Mouse (Mus musculus): ENCODE data around the gene Ptpn14. TPM values are rescaled to one million over a fixed set of nuclear protein-coding genes. Genes with fewer than 3 reads are reported as not detected.

Ptpn14 gene
- polyA plus RNA-seq, 1 experiment from 2014 or later, result 1.9 TPM

DNA sequence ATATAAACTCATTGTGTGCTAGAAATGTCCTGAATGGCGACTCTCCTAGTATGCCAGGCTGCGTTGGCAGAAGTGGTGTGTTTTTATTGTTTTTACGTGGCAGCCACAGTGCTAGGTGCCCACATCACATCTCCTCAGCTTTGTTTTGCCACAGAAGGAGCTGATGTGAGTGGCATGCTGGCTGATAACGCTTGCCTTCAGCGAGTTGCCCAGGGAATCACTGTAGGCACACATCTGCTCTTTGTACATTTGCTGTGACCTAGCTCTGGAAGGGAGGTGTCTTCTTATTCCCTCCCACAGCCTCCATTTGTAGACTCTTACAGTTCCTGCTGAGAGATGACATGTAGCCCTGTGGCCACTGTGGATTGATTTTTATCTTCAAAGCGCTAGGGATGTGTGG is 24.2 kb downstream of the Ptpn14 start:
- H3K4me3 ChIP-seq, result no peak overlapping the region
- H3K27ac ChIP-seq, result no peak overlapping the region
- no peak overlapping the region for H3K4me2 ChIP-seq
- peaks cover 21% of the 10 kb centered on the region for H3K4me1 ChIP-seq (replicated peaks)
- H3K9ac ChIP-seq, result no peak overlapping the region
- no peaks in the 10 kb centered on the region for H3K27me3 ChIP-seq
- H3K9me3 ChIP-seq, result no peaks in the 10 kb centered on the region
- WGBS, result 80% methylated on average over 6 of the region's 6 CpGs
- no peaks in the 10 kb centered on the region for H3K36me3 ChIP-seq
- ATAC-seq (ENCODE audit: low FRiP score), result no peak

DNA sequence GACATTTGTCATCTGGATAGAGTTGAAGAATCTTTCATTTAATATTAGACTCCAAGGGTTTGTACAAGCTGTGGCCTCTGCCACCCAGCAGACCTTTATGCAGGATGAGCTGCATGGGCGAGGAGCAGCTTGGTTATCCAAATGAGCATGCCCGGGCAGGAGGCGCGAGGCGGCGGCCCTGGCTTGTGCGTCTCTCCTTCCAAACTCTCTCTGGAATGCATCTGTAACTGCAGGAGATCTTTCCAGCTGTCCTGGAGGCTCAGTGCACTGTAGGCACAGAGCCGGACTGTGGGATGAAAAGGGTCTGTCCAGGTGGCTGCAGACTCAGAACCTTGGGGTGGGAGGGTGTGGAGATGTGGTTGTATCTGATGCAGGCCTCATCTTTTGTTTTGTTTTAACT is 27.0 kb downstream of the Ptpn14 start:
- Histone ChIP-seq H3K27ac (no peak overlapping the region), H3K4me3 (no peak overlapping the region), H3K9ac (no peak overlapping the region), H3K36me3 (no peaks in the 10 kb centered on the region), H3K9me3 (no peaks in the 10 kb centered on the region), H3K27me3 (no peaks in the 10 kb centered on the region), H3K4me1 (replicated peaks) (peaks cover 24% of the 10 kb centered on the region), H3K4me2 (no peak overlapping the region)
- no peak for ATAC-seq (ENCODE audit: low FRiP score)
- 49% methylated on average over 8 of the region's 8 CpGs for WGBS

DNA sequence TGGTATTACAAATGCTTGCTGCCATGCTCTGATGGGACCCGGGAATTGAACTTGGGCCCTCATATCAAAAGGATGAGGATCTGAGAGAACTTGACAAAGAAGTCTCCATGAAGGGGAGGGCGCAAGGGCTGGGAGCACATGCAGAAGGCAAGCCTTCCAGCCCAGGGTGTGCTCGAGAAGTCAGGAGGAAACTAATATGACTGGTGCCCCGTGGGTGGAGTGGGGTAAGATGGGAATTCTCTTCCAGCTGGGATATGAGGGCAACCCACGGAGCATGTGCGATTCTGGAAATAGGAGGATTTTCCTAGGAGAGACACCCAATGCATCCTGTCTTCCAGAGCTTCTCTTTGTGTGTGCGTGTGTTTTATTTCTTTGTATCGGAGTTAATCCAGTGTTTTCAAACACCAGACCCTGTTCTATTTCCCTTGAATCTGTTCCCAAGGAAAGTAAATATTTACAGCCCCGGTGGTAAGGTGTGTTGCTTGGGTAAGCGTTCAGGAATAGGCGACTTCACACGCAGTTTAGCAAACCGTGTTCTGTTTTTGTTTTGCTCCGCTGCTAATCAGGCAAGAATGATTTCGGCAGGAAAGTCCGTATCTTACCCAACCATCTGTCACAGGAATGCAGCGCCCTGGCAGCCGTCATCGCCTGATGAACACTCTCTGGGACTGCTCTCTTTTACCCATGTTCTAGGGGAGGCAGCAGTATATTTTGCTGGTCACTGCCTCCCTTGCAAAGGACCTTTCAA is 28.4 kb downstream of the Ptpn14 start:
- Histone ChIP-seq H3K9ac (peak overlapping the region; percentile 24; the same call in 1 of the 2 replicates), H3K27ac (no peak overlapping the region), H3K4me3 (no peak overlapping the region), H3K36me3 (no peaks in the 10 kb centered on the region), H3K27me3 (no peaks in the 10 kb centered on the region), H3K9me3 (no peaks in the 10 kb centered on the region), H3K4me2 (no peak overlapping the region), H3K4me1 (replicated peaks) (peaks cover 24% of the 10 kb centered on the region)
- ATAC-seq (ENCODE audit: low FRiP score), result no peak
- 40% methylated on average over 19 of the region's 19 CpGs for WGBS

DNA sequence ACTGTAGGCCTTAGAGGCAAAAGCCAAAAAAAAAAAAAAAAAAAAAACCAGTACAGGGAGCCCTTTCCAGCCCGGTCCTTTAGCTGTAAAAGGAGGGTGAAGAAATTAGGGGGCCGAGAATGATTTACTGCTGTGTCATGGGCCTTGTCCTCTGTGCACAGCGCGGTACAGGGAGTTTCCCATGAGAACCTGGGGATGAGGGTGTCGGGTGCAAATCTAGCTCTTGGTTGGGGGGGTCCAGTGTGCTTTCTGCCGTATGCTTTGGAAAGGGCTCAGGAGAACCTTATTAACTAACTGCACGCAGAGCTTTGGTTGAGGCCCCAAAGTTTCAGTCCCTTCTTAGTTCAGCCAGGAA is 29.0 kb downstream of the Ptpn14 start:
- no peak overlapping the region for H3K4me2 ChIP-seq
- H3K27ac ChIP-seq, result no peak overlapping the region
- ATAC-seq (ENCODE audit: low FRiP score), result no peak

DNA sequence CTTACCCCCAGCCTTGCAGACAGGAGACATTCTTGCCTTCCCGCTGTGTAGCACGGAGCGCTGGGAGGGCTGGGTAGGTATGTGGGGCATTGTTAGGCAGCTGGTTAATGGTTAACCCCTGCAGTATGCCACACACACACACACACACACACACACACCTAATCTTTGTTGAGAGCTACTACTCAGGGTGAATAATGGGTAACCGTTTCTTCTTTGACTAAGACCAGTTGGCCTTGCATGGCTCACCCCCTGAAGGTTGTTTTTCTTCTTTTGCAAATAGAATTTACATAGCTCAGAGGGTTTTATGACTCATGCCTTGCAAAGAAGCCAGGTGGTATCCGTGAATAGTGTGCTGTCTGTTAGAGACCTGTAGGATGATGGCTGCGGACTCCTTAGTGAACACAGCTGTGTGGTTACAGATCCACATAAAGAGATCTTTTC is 33.5 kb downstream of the Ptpn14 start:
- H3K27ac ChIP-seq, result no peak overlapping the region
- no peaks in the 10 kb centered on the region for H3K27me3 ChIP-seq
- WGBS, result 16% methylated on average over 6 of the region's 6 CpGs

More for the DNA sequence above, 29.0 kb downstream of the Ptpn14 start:
- Histone ChIP-seq H3K4me3 (no peak overlapping the region), H3K9me3 (no peaks in the 10 kb centered on the region), H3K36me3 (no peaks in the 10 kb centered on the region), H3K9ac (no peak overlapping the region; the same call in 1 of the 2 replicates), H3K4me1 (replicated peaks) (peaks cover 24% of the 10 kb centered on the region), H3K27me3 (no peaks in the 10 kb centered on the region)
- WGBS, result 57% methylated on average over 7 of the region's 7 CpGs

DNA sequence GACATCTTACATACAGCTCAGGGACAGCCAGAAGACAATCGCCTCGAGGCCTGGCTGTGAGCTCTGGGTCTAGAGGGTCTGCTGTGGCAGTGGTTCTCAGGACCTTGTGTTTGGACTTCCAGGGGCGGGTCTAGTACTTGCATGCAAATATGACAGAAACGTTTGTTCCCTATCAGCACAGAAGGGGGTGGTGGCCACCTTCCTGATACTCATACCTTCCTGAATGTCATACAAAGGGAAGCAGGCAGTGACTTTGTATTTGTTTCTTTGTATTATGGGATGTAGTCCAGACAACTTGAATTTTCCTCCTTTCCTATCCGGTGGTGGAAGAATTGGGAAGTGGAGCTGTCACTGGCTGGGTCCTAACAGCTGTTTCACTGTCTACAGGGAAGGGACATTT is 36.2 kb downstream of the Ptpn14 start:
- no peak overlapping the region for H3K4me2 ChIP-seq
- H3K27ac ChIP-seq, result no peak overlapping the region
- H3K4me3 ChIP-seq, result no peak overlapping the region
- H3K27me3 ChIP-seq, result no peaks in the 10 kb centered on the region
- H3K9me3 ChIP-seq, result no peaks in the 10 kb centered on the region
- no peaks in the 10 kb centered on the region for H3K4me1 ChIP-seq (replicated peaks)
- ATAC-seq (ENCODE audit: low FRiP score), result no peak
- no peaks in the 10 kb centered on the region for H3K36me3 ChIP-seq
- no peak overlapping the region for H3K9ac ChIP-seq
- WGBS, result 74% methylated on average over 5 of the region's 5 CpGs

More for the DNA sequence above, 33.5 kb downstream of the Ptpn14 start:
- H3K9me3 ChIP-seq, result no peaks in the 10 kb centered on the region
- no peak overlapping the region for H3K4me3 ChIP-seq
- peaks cover 9% of the 10 kb centered on the region for H3K4me1 ChIP-seq (replicated peaks)
- H3K9ac ChIP-seq, result no peak overlapping the region
- no peak overlapping the region for H3K4me2 ChIP-seq
- no peak for ATAC-seq (ENCODE audit: low FRiP score)
- H3K36me3 ChIP-seq, result no peaks in the 10 kb centered on the region

DNA sequence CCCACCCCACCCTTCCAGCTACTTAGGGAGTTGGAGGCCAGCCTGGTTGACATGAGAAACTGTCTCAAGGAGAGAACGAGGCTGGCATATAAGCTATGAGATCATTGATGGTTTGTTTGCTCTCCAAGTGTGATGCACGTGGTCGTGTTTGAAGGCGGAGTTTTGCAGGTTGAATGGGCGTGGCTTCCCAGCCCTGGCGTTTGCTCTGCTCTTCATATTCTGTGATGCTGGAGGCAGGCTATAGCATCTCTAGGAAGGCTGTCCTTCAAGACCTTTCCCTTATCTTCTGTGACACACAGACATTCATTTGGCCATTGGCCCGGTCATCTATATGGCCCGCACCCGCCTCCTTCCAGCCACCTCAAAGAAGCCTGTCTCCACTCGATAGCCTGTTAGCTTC is 39.1 kb downstream of the Ptpn14 start:
- no peak overlapping the region for H3K4me3 ChIP-seq
- no peak overlapping the region for H3K9ac ChIP-seq
- H3K9me3 ChIP-seq, result no peaks in the 10 kb centered on the region
- no peaks in the 10 kb centered on the region for H3K4me1 ChIP-seq (replicated peaks)
- H3K27ac ChIP-seq, result no peak overlapping the region
- H3K27me3 ChIP-seq, result no peaks in the 10 kb centered on the region
- H3K4me2 ChIP-seq, result no peak overlapping the region
- WGBS, result 75% methylated on average over 10 of the region's 10 CpGs
- no peaks in the 10 kb centered on the region for H3K36me3 ChIP-seq
- ATAC-seq (ENCODE audit: low FRiP score), result no peak

DNA sequence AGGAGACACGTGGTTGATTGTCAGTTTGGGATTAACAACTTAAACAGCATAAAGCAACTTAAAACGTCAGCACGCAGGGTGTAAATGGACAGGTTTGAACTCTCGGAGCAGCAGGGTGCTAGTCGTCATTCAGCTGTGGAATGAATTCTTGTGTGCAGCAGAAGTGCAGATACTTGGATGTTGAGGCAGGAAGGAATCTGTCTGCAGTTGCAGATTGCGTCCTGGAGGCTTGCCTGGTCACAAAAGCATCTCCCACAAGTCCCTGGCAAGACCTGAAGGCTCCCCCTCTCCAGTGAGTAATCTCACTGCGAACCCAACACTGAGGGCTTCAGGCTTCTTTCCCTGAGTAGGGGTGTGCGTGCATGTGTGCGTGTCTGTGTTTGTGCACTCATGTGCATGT is 39.8 kb downstream of the Ptpn14 start:
- Histone ChIP-seq H3K9ac (no peak overlapping the region), H3K36me3 (no peaks in the 10 kb centered on the region), H3K4me1 (replicated peaks) (no peaks in the 10 kb centered on the region), H3K4me2 (no peak overlapping the region), H3K9me3 (no peaks in the 10 kb centered on the region), H3K4me3 (no peak overlapping the region), H3K27ac (no peak overlapping the region), H3K27me3 (no peaks in the 10 kb centered on the region)
- no peak for ATAC-seq (ENCODE audit: low FRiP score)
- 69% methylated on average over 9 of the region's 9 CpGs for WGBS

DNA sequence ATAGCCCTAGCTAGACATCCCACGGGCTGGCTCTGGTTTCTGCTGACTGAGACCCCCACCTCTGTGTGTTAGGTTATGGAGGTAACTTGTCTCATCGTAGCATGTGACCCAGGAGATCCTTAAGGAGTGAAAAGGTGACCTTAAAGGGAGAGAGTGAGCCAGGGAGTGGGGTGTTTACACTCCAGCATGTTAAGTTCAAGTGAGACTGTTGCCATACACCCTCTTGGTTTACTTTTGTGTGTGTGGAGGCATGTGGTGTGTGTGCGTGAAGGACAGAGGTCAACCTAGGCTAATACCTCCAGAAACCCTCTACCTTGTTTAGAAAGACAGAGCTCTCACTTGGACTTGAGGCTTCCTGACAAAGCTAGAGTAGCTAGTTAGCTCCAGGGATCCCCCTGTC is 42.4 kb downstream of the Ptpn14 start:
- H3K36me3 ChIP-seq, result no peaks in the 10 kb centered on the region
- 93% methylated on average over 3 of the region's 3 CpGs for WGBS
- ATAC-seq (ENCODE audit: low FRiP score), result no peak

DNA sequence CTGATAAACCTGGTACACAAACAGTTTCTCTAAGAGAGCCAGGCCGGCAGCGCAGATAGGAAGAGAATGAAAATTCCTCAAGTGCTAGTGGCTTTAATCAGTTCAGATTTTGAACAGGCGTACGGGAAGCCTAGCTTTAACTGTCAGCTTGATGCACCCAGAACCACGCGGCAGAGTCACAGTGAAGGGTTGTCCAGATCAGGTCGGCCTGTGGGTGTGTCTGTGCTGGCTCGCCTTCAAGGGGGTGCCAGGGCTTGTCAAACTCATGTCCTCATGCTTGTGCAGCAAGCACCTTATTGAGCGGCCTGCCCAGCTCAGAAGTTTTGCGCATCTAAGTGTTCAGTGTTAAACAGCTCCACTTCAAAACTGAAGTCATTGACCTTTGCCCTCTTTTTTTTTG is 44.6 kb downstream of the Ptpn14 start:
- Histone ChIP-seq H3K27me3 (no peaks in the 10 kb centered on the region), H3K36me3 (no peaks in the 10 kb centered on the region), H3K27ac (no peak overlapping the region), H3K4me1 (replicated peaks) (0 out of 2 replicates have a peak, but pooled peaks cover 4% of the 10 kb centered on the region), H3K9ac (no peak overlapping the region), H3K4me2 (no peak overlapping the region), H3K9me3 (no peaks in the 10 kb centered on the region), H3K4me3 (no peak overlapping the region)
- 88% methylated on average over 10 of the region's 10 CpGs for WGBS
- ATAC-seq (ENCODE audit: low FRiP score), result no peak

More for the DNA sequence above, 42.4 kb downstream of the Ptpn14 start:
- no peak overlapping the region for H3K4me3 ChIP-seq
- H3K9ac ChIP-seq, result no peak overlapping the region
- no peaks in the 10 kb centered on the region for H3K9me3 ChIP-seq
- H3K4me2 ChIP-seq, result no peak overlapping the region
- H3K4me1 ChIP-seq (replicated peaks), result no peaks in the 10 kb centered on the region
- no peaks in the 10 kb centered on the region for H3K27me3 ChIP-seq
- no peak overlapping the region for H3K27ac ChIP-seq

DNA sequence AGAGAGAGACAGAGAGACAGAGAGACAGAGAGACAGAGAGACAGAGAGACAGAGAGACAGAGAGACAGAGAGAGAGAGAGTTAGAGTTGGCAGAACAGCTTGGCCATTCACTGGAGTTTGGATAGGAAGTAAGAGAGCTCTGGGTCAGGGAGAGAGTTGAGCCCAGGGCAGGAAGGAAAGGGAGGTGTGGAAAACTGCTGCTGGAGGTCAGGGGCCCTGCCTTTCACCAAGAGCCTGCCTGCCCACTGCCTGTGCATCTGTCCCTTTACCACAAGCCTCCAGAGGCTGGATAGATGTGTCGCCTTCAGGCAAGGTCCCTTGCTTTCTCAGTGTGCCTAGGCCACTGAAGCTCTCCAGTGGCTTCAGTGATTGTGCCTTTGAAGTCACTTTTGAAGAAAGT is 46.7 kb downstream of the Ptpn14 start:
- Histone ChIP-seq H3K4me1 (replicated peaks) (0 out of 2 replicates have a peak, but pooled peaks cover 7% of the 10 kb centered on the region), H3K9ac (no peak overlapping the region), H3K9me3 (no peaks in the 10 kb centered on the region), H3K27me3 (no peaks in the 10 kb centered on the region), H3K4me3 (no peak overlapping the region), H3K27ac (no peak overlapping the region), H3K36me3 (no peaks in the 10 kb centered on the region), H3K4me2 (no peak overlapping the region)
- WGBS, result 64% methylated on average over 1 of the region's 1 CpGs
- no peak for ATAC-seq (ENCODE audit: low FRiP score)

DNA sequence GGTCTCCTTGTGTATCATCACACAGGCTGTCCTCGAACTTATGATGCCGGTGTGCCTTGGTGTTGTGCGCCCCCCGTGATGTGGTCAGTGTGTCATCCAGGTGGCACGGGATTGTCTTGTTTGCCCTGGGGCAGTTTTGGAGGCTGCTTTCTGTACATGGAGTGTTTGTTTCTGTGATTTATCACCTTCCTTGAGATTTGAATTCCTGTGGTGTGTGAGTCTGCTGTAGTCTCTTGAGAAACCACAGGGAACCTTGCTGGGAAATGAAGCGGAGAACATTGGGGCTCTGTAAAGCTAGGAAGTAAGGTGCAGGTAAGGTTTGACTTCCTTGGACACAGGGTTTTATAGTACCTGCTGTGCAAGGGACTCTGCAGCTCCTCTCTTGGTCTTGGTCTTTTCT is 49.1 kb downstream of the Ptpn14 start:
- Histone ChIP-seq H3K9ac (no peak overlapping the region), H3K4me1 (replicated peaks) (0 out of 2 replicates have a peak, but pooled peaks cover 7% of the 10 kb centered on the region), H3K36me3 (no peaks in the 10 kb centered on the region), H3K27ac (no peak overlapping the region), H3K27me3 (no peaks in the 10 kb centered on the region), H3K9me3 (no peaks in the 10 kb centered on the region), H3K4me3 (no peak overlapping the region), H3K4me2 (no peak overlapping the region)
- no peak for ATAC-seq (ENCODE audit: low FRiP score)
- WGBS, result 88% methylated on average over 6 of the region's 6 CpGs

DNA sequence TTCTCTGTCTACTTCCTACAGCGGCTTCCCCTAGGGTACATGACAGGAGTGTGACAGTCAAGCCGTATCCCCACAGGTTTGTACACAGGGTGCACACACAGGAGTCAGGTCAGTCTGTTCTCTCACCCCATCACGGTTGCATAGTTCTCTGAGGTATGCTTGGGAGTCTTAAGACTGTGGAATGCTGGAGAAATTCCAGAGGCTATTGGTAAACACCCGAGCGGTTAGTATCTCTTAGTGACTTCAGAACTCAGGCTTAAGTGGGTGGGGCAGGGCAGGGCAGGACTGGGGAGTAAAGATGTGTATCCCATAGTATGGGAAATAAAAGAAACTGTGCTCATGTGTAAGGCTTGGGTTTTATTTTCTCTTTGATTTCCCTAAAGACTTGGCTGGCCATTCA is 50.3 kb downstream of the Ptpn14 start:
- H3K27ac ChIP-seq, result no peak overlapping the region
- no peaks in the 10 kb centered on the region for H3K36me3 ChIP-seq
- no peak overlapping the region for H3K4me2 ChIP-seq
- H3K9me3 ChIP-seq, result no peaks in the 10 kb centered on the region
- no peak overlapping the region for H3K9ac ChIP-seq
- H3K27me3 ChIP-seq, result no peaks in the 10 kb centered on the region
- 0 out of 2 replicates have a peak, but pooled peaks cover 7% of the 10 kb centered on the region for H3K4me1 ChIP-seq (replicated peaks)
- whole genome bisulfite sequencing, result 48% methylated on average over 5 of the region's 5 CpGs
- no peak for ATAC-seq (ENCODE audit: low FRiP score)
- H3K4me3 ChIP-seq, result no peak overlapping the region
